Mouse (Mus musculus) right cerebral cortex, adult 2 months (tissue): ENCODE data around the gene Irgc1.
A peak's percentile ranks its signal among the peaks of the same experiment; 100 is the strongest.

Source experiments
- DNase-seq, 2 experiments: peaks; one replicate each; pipeline ENCODE4 v3.0.0; 2021 to 2022; ENCODE audit warnings: low spot score in 2 of 2

The Irgc1 gene

DNA sequence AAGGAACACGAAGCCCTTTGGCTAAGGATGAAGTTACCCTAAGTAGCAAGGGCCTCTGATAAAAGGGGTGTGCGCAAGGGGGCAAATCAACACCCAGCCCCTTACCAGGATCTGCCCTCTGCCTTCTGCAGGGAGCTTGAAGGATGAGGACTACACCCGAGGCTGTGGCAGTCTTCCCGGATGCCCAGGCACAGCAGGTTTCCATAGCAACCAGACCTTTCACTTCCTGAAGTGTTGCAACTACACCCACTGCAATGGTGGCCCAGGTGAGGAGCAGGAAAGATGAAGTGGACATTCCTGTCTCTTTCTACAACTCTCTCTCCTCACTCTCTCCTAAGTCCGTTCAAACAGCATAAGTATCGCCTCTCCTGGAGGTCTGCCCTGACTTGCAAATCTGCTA, 20.3 kb upstream of the Irgc1 start:
- no peak for DNase-seq

DNA sequence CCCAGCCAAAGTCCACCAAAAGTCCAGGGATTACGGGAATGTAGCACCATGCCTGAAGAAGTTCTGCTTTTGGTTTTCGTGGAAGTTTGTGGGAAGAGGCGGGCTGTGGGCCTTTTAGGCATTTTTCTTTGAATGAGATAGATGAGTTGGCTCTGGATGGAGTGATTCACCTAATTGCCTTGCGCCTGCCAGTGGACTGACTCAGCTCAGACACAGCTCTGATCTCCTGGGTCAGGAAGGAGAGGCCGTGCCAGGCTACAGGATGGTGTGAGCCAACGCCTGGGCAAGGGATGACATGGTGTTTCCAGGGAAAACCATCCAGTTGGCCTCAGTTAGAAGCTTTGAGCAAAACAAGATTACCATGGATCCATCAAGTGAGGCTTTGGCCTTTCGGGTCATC, 18.3 kb upstream of the Irgc1 start:
- no peak for DNase-seq

DNA sequence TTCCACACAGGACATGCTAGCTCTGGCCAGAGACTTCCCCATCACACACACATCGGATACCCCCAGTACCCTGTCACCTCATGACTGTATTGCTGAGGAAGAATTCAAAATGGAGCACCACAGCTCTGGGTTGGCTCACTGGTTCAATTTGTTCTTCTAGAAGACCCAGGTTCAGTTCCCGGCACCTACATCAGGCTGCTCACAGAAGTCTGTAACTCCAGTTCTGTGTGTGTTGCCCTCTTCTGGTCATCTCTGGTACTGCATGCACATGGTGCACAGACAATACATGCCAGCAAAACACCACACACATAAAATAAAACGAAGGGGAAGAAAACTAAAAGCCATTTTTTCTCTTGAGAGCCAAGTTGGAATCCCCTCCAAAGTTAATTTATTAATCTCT, 17.0 kb upstream of the Irgc1 start:
- no peak for DNase-seq

DNA sequence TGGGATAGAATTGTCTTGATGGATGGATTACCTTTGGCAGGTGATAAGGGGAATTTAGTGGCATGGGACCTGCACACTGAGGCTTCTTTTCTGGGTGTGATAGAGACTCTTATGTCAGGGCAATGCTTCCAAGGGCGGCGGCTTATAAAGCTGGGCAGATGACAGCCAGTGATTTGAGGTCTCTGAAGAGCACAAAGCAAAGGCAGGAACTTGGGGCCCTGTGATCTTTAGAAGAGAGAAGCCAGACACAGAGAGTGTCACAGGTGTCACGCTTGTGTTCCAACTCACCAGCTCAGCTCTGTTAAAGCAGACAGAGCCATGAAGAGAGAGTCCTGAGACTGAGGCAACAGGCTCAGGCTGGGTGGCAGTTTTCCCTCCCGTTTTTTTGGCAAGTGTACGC, 15.8 kb upstream of the Irgc1 start:
- DNase-seq: no peak

DNA sequence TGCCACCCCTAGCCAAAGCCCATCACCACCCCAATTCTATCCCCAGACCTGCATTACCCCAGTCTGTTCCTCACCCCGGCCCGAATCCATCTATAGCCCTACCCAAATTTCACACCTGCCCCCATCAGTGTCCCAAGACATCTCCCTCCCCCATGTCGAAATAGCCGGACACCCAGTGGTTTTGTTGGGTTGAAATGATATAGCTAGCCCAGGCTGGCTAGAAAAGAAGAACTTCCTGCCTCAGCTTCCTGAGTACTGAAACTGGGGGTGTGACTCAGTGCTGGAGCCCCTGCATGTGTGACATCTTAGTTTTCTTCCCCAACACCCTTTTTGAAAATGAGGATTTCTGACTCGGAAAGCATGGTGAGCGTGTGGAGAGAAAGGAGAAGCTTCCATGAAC, 14.7 kb upstream of the Irgc1 start:
- DNase-seq: no peak

DNA sequence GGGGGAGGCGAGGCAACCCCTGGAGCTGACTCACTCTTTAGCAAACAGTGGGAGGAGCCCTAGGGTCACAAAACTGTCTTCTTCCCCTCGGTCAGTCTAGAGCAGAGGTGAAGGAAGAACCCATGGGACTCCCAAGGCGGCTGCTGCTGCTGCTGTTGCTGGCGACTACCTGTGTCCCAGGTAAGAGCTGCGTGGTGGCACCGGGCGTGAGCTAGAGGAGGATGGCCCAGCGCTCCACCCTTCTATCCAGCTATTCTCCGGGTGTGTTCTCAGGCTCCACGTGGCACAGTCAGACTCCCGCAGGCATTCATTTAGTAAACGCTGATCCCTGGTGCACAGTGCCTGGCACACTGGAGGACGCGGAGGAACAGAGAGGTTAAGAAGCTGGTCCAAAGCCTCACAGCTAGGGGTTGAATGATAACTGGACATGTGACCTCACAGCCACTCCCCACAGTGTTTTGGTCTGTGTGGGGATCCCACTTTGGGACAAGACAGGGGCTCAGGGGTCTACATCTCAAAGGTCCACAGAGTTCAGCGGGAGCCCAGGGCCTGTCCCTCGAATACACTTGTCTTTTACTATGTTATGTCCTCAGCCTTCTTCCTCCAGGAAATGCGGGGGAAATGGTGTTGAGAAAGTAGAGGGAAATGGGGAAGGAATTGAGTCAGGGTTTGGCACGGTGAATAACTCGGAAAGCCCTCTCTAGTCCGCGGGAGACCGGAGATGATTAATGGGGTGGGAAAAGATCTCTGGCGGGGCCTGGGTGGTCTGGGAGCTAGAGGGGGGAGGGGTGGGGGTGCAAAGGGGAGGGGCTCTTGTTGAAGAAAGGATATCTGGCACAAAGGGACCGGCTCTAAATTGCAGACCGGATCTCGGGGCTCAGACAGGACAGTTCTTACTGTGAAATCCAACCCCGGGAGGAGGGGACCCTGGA, 10.6 kb upstream of the Irgc1 start, which contains the start of gene Plaur:
Plaur (plus strand) TSS at position 97 of the 932 bp plus-strand sequence.
- no peak for DNase-seq

DNA sequence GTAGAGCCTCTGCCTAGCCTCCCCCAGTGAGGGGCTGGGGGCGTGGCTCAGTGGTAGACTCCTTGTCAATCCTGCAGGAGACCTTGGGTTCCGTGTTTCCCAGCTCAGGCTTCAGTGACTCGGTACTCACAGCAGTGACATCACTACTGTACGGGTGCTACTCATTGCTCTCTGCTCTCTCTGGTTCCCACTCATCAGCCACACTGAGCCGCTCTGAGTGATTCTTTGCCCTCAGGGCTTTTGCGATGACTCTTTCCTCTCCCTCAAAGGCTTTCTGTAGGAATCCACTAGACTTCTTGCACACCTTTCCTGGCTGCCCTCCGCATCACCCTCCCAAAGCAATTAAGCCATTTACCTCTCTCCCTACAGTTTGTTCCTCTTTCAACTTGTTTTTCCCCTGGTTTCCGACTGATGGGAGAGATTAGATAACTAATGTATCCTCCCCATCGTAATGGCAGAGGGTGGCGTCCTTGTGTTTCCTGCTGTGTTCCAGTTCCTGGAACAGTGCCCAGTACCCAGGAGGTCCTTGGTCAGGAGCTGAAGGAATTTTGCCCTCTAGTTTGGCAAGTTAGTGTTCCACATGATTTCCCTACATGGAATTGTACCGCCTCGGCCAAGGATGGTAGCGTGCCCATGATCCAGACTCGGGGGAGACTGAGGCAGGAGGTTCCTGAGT, 9.4 kb upstream of the Irgc1 start:
- DNase-seq: no peak

DNA sequence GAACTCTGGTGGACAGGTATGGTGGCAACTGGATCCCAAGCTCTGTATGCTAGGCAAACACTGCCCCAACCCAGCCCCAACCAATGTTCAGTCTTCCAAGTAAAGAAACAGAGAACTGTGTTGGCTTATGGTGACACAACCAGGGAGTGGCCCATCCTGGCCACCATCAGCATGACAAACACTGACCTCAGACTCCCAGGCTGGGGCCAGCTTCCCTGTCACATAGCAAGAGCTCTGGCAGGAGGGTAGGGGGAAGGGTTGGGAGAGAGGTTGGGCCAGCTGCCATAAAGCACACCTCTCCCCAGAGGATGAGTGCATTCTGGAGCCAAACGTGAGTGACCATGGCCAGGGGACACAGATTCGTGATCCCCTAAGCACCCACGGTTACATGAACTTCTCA, 7.7 kb upstream of the Irgc1 start:
- DNase-seq: no peak

DNA sequence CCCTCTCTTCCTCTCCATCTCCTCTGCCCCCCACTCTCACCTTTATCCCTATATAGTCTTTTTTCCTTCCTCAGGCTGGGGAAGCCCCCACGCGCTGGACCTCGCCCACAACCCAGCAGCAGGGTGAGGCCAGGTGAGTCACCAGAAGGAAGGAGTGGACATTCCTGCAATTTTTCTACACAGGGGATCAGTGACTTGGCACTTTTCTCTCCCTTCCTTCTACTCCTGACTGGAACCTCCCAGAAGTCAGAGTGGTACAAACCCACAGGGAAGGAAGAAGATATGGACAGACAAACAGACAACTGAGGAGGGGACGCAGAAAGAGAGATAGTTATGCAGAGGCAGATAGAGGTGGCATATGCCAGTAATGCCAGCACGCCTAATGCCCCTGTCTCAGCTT, 7.3 kb upstream of the Irgc1 start:
- DNase-seq: no peak

DNA sequence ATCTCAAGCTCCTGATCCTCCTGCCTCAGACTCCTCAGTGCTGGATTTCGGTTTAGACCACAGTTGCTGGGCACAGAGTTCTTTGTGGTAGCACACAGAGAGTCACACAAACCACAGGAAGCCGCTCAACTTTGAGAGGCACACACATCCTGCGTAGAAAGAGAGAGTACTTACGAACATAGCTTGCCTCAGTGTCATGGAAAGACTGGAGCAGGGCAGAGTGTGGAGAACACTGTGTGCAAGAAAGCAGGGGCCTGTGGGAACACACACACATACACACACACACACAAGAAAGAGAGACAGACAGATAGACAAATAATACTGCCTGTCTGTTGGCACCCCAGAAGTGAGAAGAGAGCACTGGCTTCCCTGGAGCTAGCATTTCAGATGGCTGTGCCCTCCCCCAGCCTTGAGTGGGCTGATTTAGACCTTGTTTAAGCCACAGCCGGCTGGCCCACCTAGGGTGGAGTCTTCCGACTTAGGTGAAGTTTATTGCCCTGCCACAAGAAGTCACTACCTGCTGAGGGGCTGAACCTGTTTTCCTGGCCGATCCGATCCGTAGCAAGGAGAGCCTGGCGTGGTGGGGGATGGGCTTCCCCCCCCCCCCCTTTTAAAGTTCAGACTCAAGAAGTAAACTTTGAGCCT, 5.8 kb upstream of the Irgc1 start:
- DNase-seq: no peak

DNA sequence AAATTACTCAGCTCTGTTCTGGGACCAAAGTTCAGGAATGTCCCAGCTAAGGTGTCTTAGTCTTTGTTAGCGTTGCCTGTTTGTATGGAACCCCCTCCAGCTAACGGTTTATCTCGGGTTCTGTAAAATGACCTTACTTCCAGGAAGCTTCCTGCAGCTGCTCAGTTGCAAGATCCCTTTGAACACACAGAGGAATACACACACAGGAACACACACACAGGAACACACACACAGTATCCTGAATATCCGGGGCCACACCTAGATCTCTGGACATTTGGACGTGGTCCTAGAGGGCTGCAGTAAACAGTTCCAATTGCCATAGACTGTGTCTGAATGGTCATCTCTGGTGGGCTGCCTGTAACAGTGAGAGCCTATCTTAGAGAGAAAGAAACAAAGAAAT, 3.6 kb upstream of the Irgc1 start:
- no peak for DNase-seq

DNA sequence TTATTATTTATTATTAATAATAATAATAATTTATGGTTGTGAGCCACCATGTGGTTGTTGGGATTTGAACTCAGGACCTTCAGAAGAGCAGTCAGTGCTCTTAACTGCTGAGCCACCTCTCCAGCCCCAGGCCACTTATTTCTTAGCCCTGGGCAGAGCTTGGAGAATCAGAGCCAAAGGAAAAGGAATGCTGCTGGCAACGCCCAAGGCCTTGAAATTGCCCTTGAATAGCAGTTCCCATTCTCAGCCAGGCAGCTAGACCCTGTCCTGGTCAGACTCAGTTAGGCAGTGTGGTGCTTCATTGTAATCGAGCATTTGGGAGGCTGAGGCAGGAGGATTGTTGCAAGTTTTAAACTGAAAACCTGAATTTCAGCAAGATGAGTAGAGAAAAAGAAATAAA, 2.1 kb upstream of the Irgc1 start:
- DNase-seq: no peak

DNA sequence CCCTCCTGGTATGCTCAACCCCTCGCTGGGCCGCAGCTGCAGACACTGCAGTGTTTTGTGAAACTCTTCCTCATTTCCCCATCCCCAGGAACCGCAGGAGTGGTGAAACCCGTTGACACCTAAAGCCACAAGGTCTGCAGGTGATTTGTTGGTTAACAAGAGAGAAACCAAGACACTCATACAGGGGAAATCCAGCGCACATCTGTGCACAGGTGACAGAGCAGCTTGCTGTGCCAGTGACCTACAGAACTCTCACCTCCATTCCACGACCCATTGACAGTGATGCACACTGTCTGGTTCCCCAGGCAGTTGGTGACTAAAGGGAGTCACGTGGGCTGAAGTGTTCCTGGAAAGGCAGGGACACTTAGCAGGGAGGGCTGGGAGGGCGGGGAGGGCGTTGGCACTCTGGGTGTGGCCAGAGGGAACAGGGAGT, 1.5 kb downstream of the Irgc1 start:
- no peak for DNase-seq

DNA sequence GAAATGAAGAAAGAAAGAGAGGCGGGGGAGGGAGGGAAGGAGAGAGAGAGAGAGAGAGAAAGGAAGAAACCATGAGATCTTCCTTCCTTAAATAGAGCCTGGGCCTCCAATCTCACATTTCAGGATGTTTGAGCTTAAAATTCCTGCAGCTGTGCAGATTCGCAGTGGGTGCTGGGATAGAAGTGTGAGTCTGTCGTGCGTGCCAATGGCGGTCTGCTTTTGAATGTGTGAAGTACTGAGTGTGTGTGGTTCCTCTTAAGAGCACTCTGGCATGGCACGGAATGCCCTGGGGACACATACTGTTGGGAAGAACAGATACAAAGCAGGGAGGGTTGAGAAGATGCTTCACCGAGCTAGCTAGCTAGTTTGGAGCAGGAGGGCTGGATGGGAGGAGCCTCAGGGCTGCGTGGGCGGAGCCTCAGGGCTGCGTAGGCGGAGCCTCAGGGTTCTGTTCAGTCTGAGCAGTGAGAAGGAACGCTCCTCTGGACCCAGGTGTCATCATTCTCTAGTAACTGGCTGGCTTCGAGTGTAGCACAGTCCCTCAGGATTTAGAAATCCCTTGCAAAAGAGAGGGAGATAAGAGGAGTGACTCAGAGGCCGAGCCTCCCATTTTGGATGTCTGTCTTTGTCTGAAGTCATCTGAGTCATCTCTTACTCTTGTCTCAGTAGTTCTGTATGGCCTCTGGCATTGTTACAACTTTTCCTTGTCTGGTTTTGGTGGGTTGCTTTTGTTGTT, 3.1 kb downstream of the Irgc1 start:
- DNase-seq: peak in 1 of 2 experiments; percentile 39

DNA sequence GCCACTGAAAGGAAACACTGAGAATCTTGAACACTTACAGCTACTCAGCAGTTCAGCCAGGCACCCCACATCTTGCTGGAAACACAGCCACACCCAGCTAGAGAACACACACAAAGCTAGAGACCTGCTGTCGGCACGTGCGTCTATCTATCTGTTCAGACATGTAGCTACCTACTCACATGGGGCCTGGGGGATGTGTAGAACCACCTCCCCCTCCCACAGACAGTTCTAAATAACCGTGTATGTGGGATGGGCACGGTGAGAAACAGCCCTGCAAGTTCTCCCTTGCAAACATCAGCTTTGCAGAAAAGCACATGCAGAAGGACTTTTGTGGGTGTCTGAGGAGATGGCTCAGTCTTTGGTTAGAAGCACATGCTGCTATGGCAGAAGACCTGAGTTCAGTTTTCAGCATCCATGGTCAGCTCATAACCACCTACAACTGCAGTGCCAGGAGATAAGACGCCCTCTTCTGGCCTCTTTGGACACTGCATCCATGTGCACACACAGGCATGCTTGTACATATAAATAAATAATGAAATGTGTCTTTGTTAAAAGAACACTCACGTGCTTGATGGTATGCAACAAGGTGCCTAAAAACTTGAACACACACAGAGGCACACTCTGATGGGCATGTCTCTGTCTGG, 5.3 kb downstream of the Irgc1 start:
- DNase-seq: peak; percentile 55 to 64

DNA sequence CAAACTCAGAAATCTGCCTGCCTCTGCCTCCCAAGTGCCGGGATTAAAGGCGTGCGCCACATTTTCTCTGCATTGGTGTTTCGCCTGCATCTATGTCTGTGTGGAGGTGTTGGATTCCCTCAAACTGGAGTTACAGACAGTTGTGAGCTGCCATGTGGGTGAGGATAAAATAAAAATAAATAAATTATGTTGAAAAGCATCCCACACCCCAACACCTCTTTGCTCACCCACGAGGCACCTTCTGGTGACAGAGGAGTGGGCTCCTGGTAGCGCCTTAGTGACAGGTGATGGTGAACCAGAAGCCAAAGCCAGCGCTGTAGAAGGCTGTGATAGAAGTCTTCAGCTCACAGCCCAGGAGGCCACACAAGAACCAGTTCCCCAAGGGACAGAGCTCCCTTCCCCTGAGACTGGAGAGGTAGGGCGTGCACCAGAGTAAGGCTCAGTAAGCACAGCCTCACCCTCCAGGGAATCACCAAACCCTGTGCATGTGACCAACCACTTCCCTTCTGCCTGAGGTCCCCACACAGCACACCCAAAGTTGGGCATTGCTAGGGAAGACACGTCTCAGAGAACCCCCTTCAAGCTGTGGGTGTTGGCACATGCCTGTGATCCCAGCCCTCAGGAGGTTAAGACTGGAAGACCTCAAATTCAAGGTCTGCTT, 6.7 kb downstream of the Irgc1 start:
- no peak for DNase-seq

DNA sequence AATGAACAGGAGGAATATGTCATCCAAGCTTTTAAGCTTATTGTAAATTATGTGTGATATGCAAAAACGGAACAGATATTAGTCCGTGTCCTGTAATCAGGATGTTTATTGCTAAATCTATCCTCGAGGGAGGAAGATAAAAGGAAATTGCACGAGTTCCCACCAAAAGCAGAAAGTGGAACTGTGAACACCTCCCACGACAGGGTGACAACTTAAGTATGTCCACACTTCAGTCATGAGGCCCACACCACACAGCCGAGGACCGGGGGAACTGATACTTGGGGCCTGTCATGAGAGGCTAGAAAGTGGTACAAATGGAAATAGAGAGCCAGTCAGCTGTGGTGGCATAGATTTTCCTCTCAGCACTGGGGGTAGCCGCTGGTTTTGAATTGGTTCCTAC, 9.8 kb downstream of the Irgc1 start:
- no peak for DNase-seq

DNA sequence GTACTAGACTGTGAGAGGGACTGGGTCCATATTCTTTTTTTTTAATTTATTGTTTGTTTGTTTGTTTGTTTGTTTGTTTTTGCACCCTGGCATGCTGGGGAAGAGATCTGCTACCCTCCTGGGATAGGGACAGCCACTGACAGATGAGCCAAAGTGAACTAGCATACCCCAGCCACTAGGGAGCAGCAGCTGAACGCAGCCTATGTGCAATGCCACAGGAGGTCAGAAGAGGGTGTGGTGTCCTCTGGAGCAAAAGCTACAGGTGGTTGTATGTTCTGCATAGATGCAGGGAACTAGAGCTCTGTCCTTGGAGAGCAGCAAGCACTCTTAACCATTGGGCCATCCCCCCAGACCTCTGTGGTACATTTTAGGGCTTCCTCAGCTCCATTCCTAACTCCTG, 10.3 kb downstream of the Irgc1 start:
- peak; percentile 45 to 63 for DNase-seq

DNA sequence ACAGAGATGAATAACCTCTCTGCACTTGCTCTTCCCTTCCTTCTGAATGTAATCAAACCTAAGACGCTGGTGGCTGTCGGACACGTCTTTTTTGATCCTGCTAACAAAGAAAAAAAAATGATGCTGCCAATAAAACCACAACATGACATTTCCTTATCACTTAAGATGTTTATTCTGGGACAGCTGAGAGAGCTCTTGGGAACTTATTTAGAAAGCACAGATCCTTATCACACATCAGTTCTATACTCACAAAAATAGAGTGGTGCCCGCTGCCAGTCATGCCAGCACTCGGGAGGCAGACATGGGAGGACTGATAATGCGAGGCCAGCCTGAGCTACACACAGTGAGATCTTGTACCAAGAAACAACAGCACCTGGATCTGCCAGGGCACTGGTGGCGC, 12.2 kb downstream of the Irgc1 start:
- no peak for DNase-seq

DNA sequence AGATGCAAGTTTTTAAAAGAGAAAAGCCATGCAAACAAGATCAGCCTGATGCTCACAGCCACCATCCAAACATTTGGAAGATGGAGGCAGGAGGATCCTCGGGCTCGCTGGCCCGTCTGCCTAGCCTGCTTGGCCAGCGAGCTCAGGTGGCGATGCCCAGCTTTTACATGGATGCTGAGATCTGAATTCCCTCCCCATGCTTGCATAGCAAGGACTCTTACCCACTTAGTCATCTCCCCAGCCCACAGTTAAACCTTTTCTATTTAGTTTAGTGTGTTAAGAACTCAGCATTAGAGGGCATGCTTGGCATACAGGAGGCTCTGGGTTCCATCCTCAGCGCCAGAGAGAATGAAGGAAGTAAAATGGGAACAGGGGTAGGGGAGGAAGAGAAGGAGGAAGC, 12.9 kb downstream of the Irgc1 start:
- DNase-seq: no peak

DNA sequence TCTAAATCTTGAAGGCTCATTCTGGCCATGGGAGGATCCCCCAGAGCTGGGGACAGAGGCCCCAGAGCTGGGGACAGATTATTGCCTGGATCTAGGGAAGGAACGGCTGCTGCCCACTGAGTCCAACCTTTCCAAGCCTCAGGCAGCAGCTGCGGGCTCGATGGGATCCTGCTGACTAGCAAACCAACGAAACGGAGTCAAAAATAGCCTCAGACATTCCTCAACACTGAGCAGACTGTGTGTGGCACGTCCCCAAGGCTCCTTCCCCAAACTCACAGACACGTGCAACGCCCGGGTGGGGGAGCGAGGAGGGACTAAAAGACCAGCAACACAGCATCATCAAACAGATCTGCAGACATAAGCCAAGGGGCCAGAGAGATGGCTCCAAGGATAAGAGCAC, 14.1 kb downstream of the Irgc1 start:
- peak; percentile 60 to 67 for DNase-seq
